Mouse (Mus musculus) brain, adult 2 months (tissue): Measurements from ENCODE around the gene Tmem92.
A peak's percentile ranks its signal among the peaks of the same experiment; 100 is the strongest.

Experiments used
- DNase-seq: peaks from one replicate; pipeline ENCODE4 v3.0.0; 2011; ENCODE audit warnings: low read depth, low spot score

The Tmem92 gene

DNA sequence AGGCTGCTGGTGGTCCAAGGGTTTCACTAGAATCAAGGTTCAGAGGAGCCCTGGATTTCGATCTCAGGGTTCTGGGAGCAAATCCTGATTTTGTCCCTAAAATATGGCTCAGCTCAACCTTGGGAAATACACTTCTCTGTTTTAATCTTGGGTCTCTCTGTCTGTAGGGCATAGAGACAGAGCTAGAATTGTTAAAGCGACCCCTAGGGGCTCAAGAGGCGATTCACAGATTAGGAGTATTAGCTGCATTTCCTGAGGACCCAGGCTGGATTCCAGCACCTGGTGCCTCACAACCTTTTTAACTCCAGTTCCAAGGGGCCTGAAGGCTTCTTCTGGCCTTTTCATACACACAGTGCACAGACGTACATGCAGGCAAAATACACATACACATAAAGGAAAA lies 52.9 kb downstream of the Tmem92 start:
- no peak for DNase-seq

GRCm38 (mm10) chr11:94728545-94728944 lies 54.0 kb downstream of the Tmem92 start:
- DNase-seq, result no peak

- DNase-seq, result peak; percentile 84
These were observed 55.2 kb downstream of the Tmem92 start for GRCm38 (mm10) chr11:94727306-94727705.
